Mouse (Mus musculus): ENCODE measurements around the gene Gm44790.

Gm44790 gene

GRCm38 (mm10) chr6:86404100-86404861, 22.2 kb upstream of the Gm44790 start, which contains the start of gene Tia1:
TSS of gene Tia1 (plus strand) at chr6:86404219.
- DNase-seq (ENCODE audit: low spot score in 2 of 2), result peak; percentile 97

GRCm38 (mm10) chr6:86404996-86405395, 21.5 kb upstream of the Gm44790 start:
- no peak for DNase-seq (ENCODE audit: low spot score in 2 of 2)

GRCm38 (mm10) chr6:86406306-86406705, 20.2 kb upstream of the Gm44790 start:
- DNase-seq (ENCODE audit: low spot score in 2 of 2), result no peak

GRCm38 (mm10) chr6:86418711-86419110, 7.7 kb upstream of the Gm44790 start:
- DNase-seq (ENCODE audit: low spot score in 2 of 2), result no peak

- DNase-seq (ENCODE audit: low spot score in 2 of 2), result no peak
Measured at GRCm38 (mm10) chr6:86419239-86419638, 7.2 kb upstream of the Gm44790 start.

GRCm38 (mm10) chr6:86420491-86420890, 6.0 kb upstream of the Gm44790 start:
- DNase-seq (ENCODE audit: low spot score in 2 of 2), result no peak

GRCm38 (mm10) chr6:86431531-86431930, 5.1 kb downstream of the Gm44790 start:
- DNase-seq (ENCODE audit: low spot score in 2 of 2), result no peak

- no peak for DNase-seq (ENCODE audit: low spot score in 2 of 2)
Measured at GRCm38 (mm10) chr6:86433696-86434095, 7.2 kb downstream of the Gm44790 start.

GRCm38 (mm10) chr6:86437711-86438110, 11.3 kb downstream of the Gm44790 start:
- DNase-seq (ENCODE audit: low spot score in 2 of 2), result peak; percentile 44 to 51

GRCm38 (mm10) chr6:86438272-86439118, 12.0 kb downstream of the Gm44790 start, which contains the start of gene C87436:
TSS of gene C87436 (plus strand) at chr6:86438374.
- peak; percentile 85 to 87 for DNase-seq (ENCODE audit: low spot score in 2 of 2)

- DNase-seq (ENCODE audit: low spot score in 2 of 2), result no peak
Measured at GRCm38 (mm10) chr6:86439119-86439496, 12.7 kb downstream of the Gm44790 start.

GRCm38 (mm10) chr6:86439531-86439930, 13.1 kb downstream of the Gm44790 start:
- DNase-seq (ENCODE audit: low spot score in 2 of 2), result no peak

GRCm38 (mm10) chr6:86441571-86441970, 15.1 kb downstream of the Gm44790 start:
- DNase-seq (ENCODE audit: low spot score in 2 of 2), result no peak

GRCm38 (mm10) chr6:86445551-86445950, 19.1 kb downstream of the Gm44790 start:
- no peak for DNase-seq (ENCODE audit: low spot score in 2 of 2)

GRCm38 (mm10) chr6:86446927-86447568, 20.6 kb downstream of the Gm44790 start:
- no peak for DNase-seq (ENCODE audit: low spot score in 2 of 2)

GRCm38 (mm10) chr6:86456727-86457126, 30.3 kb downstream of the Gm44790 start:
- no peak for DNase-seq (ENCODE audit: low spot score in 2 of 2)

- no peak for DNase-seq (ENCODE audit: low spot score in 2 of 2)
Measured at GRCm38 (mm10) chr6:86463079-86463478, 36.6 kb downstream of the Gm44790 start.

GRCm38 (mm10) chr6:86471317-86471716, 44.9 kb downstream of the Gm44790 start:
- peak in 1 of 2 experiments; percentile 21 for DNase-seq (ENCODE audit: low spot score in 2 of 2)

- DNase-seq (ENCODE audit: low spot score in 2 of 2), result peak in 1 of 2 experiments; percentile 6
Measured at GRCm38 (mm10) chr6:86471760-86472099, 45.3 kb downstream of the Gm44790 start.

- DNase-seq (ENCODE audit: low spot score in 2 of 2), result peak; percentile 100
Measured at GRCm38 (mm10) chr6:86472100-86472955, 45.9 kb downstream of the Gm44790 start.

- DNase-seq (ENCODE audit: low spot score in 2 of 2), result peak in 1 of 2 experiments; percentile 18
Measured at GRCm38 (mm10) chr6:86473077-86473476, 46.6 kb downstream of the Gm44790 start.
